Mouse (Mus musculus) MEL (cell line): ENCODE measurements around the gene Trip12. TPM values are rescaled to one million over a fixed set of nuclear protein-coding genes. Genes with fewer than 3 reads are reported as not detected.
A peak's percentile ranks its signal among the peaks of the same experiment; 100 is the strongest.

Experiments
- DNase-seq: peaks from one replicate; pipeline ENCODE4 v3.0.0; 2011; ENCODE audit warnings: low read depth, low spot score
- H3K27ac ChIP-seq: 2 replicates; pipeline ENCODE4 v1.5.1; 2012; ENCODE audit warnings: low read depth, mild to moderate bottlenecking, control low read depth, low read length, moderate library complexity; ENCODE audit not compliant: control insufficient read depth
- H3K27me3 ChIP-seq, 2 experiments: fragments of 150-350 bp in 1 of 2; sonication (generic) in 1 of 2; 2 replicates each; pipeline ENCODE4 v1.6.1; 2012; ENCODE audit warnings: low read length in 2 of 2, mild to moderate bottlenecking in 2 of 2, improper control_type of control experiment in 1 of 2, moderate library complexity in 1 of 2; ENCODE audit not compliant: insufficient read depth in 2 of 2, control insufficient read depth in 1 of 2
- H3K36me3 ChIP-seq, 2 experiments: 2 replicates each; pipeline ENCODE4 v1.6.1; 2012 to 2014; ENCODE audit warnings: low read length in 2 of 2, improper control_type of control experiment in 1 of 2, inconsistent platforms in 1 of 2, mild to moderate bottlenecking in 1 of 2; ENCODE audit not compliant: insufficient read depth in 2 of 2, control insufficient read depth in 1 of 2
- H3K4me1 ChIP-seq, 2 experiments: fragments of 150-350 bp in 1 of 2; sonication (generic) in 1 of 2; 2 replicates each; pipeline ENCODE4 v1.6.1; 2012; ENCODE audit warnings: low read length in 2 of 2, improper control_type of control experiment in 1 of 2, mild to moderate bottlenecking in 1 of 2; ENCODE audit not compliant: insufficient read depth in 2 of 2, control insufficient read depth in 1 of 2
- H3K4me3 ChIP-seq, 2 experiments: fragments of 150-350 bp in 1 of 2; sonication (generic) in 1 of 2; 2 replicates each; pipeline ENCODE4 v1.5.1; 2012; ENCODE audit warnings: low read depth in 2 of 2, low read length in 2 of 2, mild to moderate bottlenecking in 2 of 2, moderate library complexity in 2 of 2, control low read depth in 1 of 2, improper control_type of control experiment in 1 of 2; ENCODE audit not compliant: control insufficient read depth in 1 of 2, insufficient read depth in 1 of 2
- H3K79me2 ChIP-seq: 2 replicates; pipeline ENCODE4 v1.6.1; 2012; ENCODE audit warnings: mild to moderate bottlenecking, low read length, moderate library complexity; ENCODE audit not compliant: control insufficient read depth, poor library complexity, insufficient read depth
- H3K9ac ChIP-seq: 2 replicates; pipeline ENCODE4 v1.6.1; 2012; ENCODE audit warnings: low read depth, mild to moderate bottlenecking, control low read depth, low read length, moderate library complexity; ENCODE audit not compliant: control insufficient read depth, poor library complexity, severe bottlenecking
- H3K9me3 ChIP-seq: fragments of 150-350 bp; sonication (generic); replicated peaks from 2 replicates; pipeline ENCODE4 v1.6.1; 2012; ENCODE audit warnings: mild to moderate bottlenecking, low read length, improper control_type of control experiment, moderate library complexity; ENCODE audit not compliant: insufficient read depth
- BHLHE40 ChIP-seq: IDR thresholded peaks from 2 replicates; pipeline ENCODE4 v1.6.1; 2012; ENCODE audit warnings: low read depth, mild to moderate bottlenecking, inconsistent platforms, low read length, improper control_type of control experiment, borderline replicate concordance
- CHD1 ChIP-seq: IDR thresholded peaks from 2 replicates; pipeline ENCODE4 v1.6.1; 2012; ENCODE audit warnings: low read depth, mild to moderate bottlenecking, inconsistent platforms, low read length, improper control_type of control experiment
- ELF1 ChIP-seq: IDR thresholded peaks from 2 replicates; pipeline ENCODE4 v1.6.1; 2014; ENCODE audit warnings: low read depth, mild to moderate bottlenecking, inconsistent platforms, low read length, improper control_type of control experiment, moderate library complexity
- EP300 ChIP-seq, 2 experiments: IDR thresholded peaks; 2 replicates each; pipeline ENCODE4 v1.6.1; 2011; ENCODE audit warnings: improper control_type of control experiment in 2 of 2, low read length in 2 of 2, low read depth in 1 of 2, mild to moderate bottlenecking in 1 of 2
- ETS1 ChIP-seq: IDR thresholded peaks from 2 replicates; pipeline ENCODE4 v1.6.1; 2012; ENCODE audit warnings: low read depth, mild to moderate bottlenecking, inconsistent platforms, low read length, improper control_type of control experiment, moderate library complexity
- GATA1 ChIP-seq: IDR thresholded peaks from 2 replicates; pipeline ENCODE4 v1.6.1; 2011; ENCODE audit warnings: low read depth, low read length, improper control_type of control experiment
- HCFC1 ChIP-seq: IDR thresholded peaks from 2 replicates; pipeline ENCODE4 v1.6.1; 2012; ENCODE audit warnings: low read depth, mild to moderate bottlenecking, inconsistent platforms, low read length, improper control_type of control experiment, moderate library complexity
- KAT2A ChIP-seq: conservative IDR thresholded peaks from 2 replicates; pipeline ENCODE4 v1.6.1; 2012; ENCODE audit warnings: low read depth, low read length, improper control_type of control experiment, inconsistent platforms
- MAFK ChIP-seq: IDR thresholded peaks from 2 replicates; pipeline ENCODE4 v1.6.1; 2011; ENCODE audit warnings: low read depth, mild to moderate bottlenecking, low read length, improper control_type of control experiment, borderline replicate concordance
- MAX ChIP-seq: IDR thresholded peaks from 2 replicates; pipeline ENCODE4 v1.6.1; 2011; ENCODE audit warnings: low read length, improper control_type of control experiment
- MAZ ChIP-seq: IDR thresholded peaks from 2 replicates; pipeline ENCODE4 v1.6.1; 2012; ENCODE audit warnings: low read depth, mild to moderate bottlenecking, inconsistent platforms, low read length, improper control_type of control experiment
- MEF2A ChIP-seq: IDR thresholded peaks from 2 replicates; pipeline ENCODE4 v1.6.1; 2014; ENCODE audit warnings: low read depth, mild to moderate bottlenecking, inconsistent platforms, low read length, improper control_type of control experiment; ENCODE audit not compliant: poor library complexity, insufficient replicate concordance, severe bottlenecking; ENCODE audit errors: extremely low read depth
- MXI1 ChIP-seq: IDR thresholded peaks from 2 replicates; pipeline ENCODE4 v1.6.1; 2011; ENCODE audit warnings: mild to moderate bottlenecking, low read depth, low read length, improper control_type of control experiment
- MYC ChIP-seq: IDR thresholded peaks from 2 replicates; pipeline ENCODE4 v1.6.1; 2011; ENCODE audit warnings: low read depth, mild to moderate bottlenecking, low read length, improper control_type of control experiment, moderate library complexity
- NELFE ChIP-seq: IDR thresholded peaks from 2 replicates; pipeline ENCODE4 v1.6.1; 2011; ENCODE audit warnings: low read depth, low read length, improper control_type of control experiment
- POLR2AphosphoS2 ChIP-seq: IDR thresholded peaks from 2 replicates; pipeline ENCODE4 v1.6.1; 2011; ENCODE audit warnings: low read length, improper control_type of control experiment
- TAL1 ChIP-seq: IDR thresholded peaks from 2 replicates; pipeline ENCODE4 v1.6.1; 2012; ENCODE audit warnings: mild to moderate bottlenecking, inconsistent platforms, low read length, moderate library complexity, mixed read lengths
- TBP ChIP-seq: IDR thresholded peaks from 2 replicates; pipeline ENCODE4 v1.8.0; 2011; ENCODE audit warnings: low read depth, low read length, improper control_type of control experiment
- TCF12 ChIP-seq: IDR thresholded peaks from 2 replicates; pipeline ENCODE4 v1.6.1; 2014; ENCODE audit warnings: low read depth, mild to moderate bottlenecking, inconsistent platforms, low read length, improper control_type of control experiment, moderate library complexity
- USF1 ChIP-seq: IDR thresholded peaks from 2 replicates; pipeline ENCODE4 v1.6.1; 2014; ENCODE audit warnings: low read depth, mild to moderate bottlenecking, inconsistent platforms, low read length, improper control_type of control experiment, moderate library complexity
- USF2 ChIP-seq, 2 experiments: IDR thresholded peaks; 2 replicates each; pipeline ENCODE4 v1.6.1; 2011 to 2012; ENCODE audit warnings: improper control_type of control experiment in 2 of 2, low read length in 2 of 2, borderline replicate concordance in 1 of 2, inconsistent platforms in 1 of 2, low read depth in 1 of 2, mild to moderate bottlenecking in 1 of 2; ENCODE audit not compliant: insufficient read depth in 1 of 2
- ZC3H11A ChIP-seq: IDR thresholded peaks from 2 replicates; pipeline ENCODE4 v1.6.1; 2012; ENCODE audit warnings: low read depth, mild to moderate bottlenecking, inconsistent platforms, low read length, improper control_type of control experiment
- ZKSCAN1 ChIP-seq: IDR thresholded peaks from 2 replicates; pipeline ENCODE4 v1.6.1; 2012; ENCODE audit warnings: low read depth, mild to moderate bottlenecking, inconsistent platforms, low read length, improper control_type of control experiment, moderate library complexity
- ZMIZ1 ChIP-seq: IDR thresholded peaks from 2 replicates; pipeline ENCODE4 v1.6.1; 2012; ENCODE audit warnings: low read depth, mild to moderate bottlenecking, inconsistent platforms, low read length, improper control_type of control experiment, moderate library complexity
- ZNF384 ChIP-seq: IDR thresholded peaks from 2 replicates; pipeline ENCODE4 v1.6.1; 2012; ENCODE audit warnings: low read depth, mild to moderate bottlenecking, inconsistent platforms, low read length, improper control_type of control experiment
- polyA plus RNA-seq, 2 experiments: library from polyadenylated mRNA; stranded (reverse) in 1 of 2; unstranded in 1 of 2; fragments of >175 nt in 1 of 2; fragments of >200 nt in 1 of 2; gene quantifications; 2 replicates each; pipeline versions ENCODE4 v1.2.1 to v1.2.4; 2012; ENCODE audit warnings: low replicate concordance in 2 of 2, low read depth in 1 of 2; ENCODE audit not compliant: insufficient read length in 2 of 2, insufficient read depth in 1 of 2, missing spikeins in 1 of 2
- total RNA-seq: library from RNA; depleted of rRNA; stranded (reverse); fragments of 300-350 nt; gene quantifications from 2 replicates; pipeline ENCODE4 v1.2.3, GENCODE M21; 2012

Gene Trip12
- total and polyA plus RNA-seq, 3 experiments: 94.3 to 134 (median 133) TPM

GRCm38 (mm10) chr1:84854966-84855365 lies 14.7 kb upstream of the Trip12 start:
- no peaks in the 10 kb centered on the region for H3K27me3 ChIP-seq
- H3K9ac ChIP-seq: no peak overlapping the region
- H3K4me1 ChIP-seq: peaks cover 2 to 13% of the 10 kb centered on the region in 2 experiments
- H3K36me3 ChIP-seq: peaks cover 0 to 24% of the 10 kb centered on the region in 2 experiments; a peak in 2 of 4 replicates
- H3K79me2 ChIP-seq: no peaks in the 10 kb centered on the region
- no peak overlapping the region for H3K27ac ChIP-seq
- DNase-seq: no peak
- no peak overlapping the region for H3K4me3 ChIP-seq
- H3K9me3 ChIP-seq: no peaks in the 10 kb centered on the region
- TF ChIP-seq ZMIZ1: no peak
- TF ChIP-seq MAFK: no peak
- TF ChIP-seq USF1: no peak
- TF ChIP-seq MXI1: no peak
- TF ChIP-seq ZNF384: no peak
- TF ChIP-seq ZC3H11A: no peak
- no peak for TF ChIP-seq POLR2AphosphoS2
- TF ChIP-seq HCFC1: no peak
- no peak for TF ChIP-seq KAT2A

GRCm38 (mm10) chr1:84853721-84854120 lies 13.4 kb upstream of the Trip12 start:
- no peak overlapping the region for H3K9ac ChIP-seq
- peaks cover 2 to 13% of the 10 kb centered on the region in 2 experiments for H3K4me1 ChIP-seq
- H3K27me3 ChIP-seq: no peaks in the 10 kb centered on the region
- TF ChIP-seq MYC: no peak
- 0 out of 2 replicates have a peak, but pooled peaks have one; percentile 40 for TF ChIP-seq TBP
- no peaks in the 10 kb centered on the region for H3K79me2 ChIP-seq
- H3K4me3 ChIP-seq: no peak overlapping the region
- DNase-seq: no peak
- H3K27ac ChIP-seq: no peak overlapping the region
- no peaks in the 10 kb centered on the region for H3K9me3 ChIP-seq
- H3K36me3 ChIP-seq: peaks cover 0 to 24% of the 10 kb centered on the region in 2 experiments; a peak in 2 of 4 replicates

GRCm38 (mm10) chr1:84851512-84852235 lies 11.4 kb upstream of the Trip12 start:
- peak; percentile 41 for DNase-seq
- Histone ChIP-seq H3K9ac (no peak overlapping the region), H3K4me1 (peaks cover 2 to 13% of the 10 kb centered on the region in 2 experiments), H3K9me3 (no peaks in the 10 kb centered on the region), H3K27me3 (no peaks in the 10 kb centered on the region), H3K36me3 (peaks cover 0 to 24% of the 10 kb centered on the region in 2 experiments; a peak in 2 of 4 replicates), H3K4me3 (no peak overlapping the region), H3K27ac (no peak overlapping the region), H3K79me2 (no peaks in the 10 kb centered on the region)
- TF ChIP-seq EP300 (IDR thresholded peaks at IDR 0.05; ENCODE audit: low read depth in 1 of 2, low read length in 2 of 2) (peak in 1 of 2 experiments; percentile 54; a peak in 2 of 4 replicates), MYC (no peak), GATA1 (peak; percentile 66), NELFE (no peak), TBP (no peak), USF2 (IDR thresholded peaks at IDR 0.05; ENCODE audit: borderline replicate concordance in 1 of 2, insufficient read depth in 1 of 2, low read depth in 1 of 2, low read length in 2 of 2) (no peak), TCF12 (peak; percentile 44; the same call in 1 of the 2 replicates), ZNF384 (no peak), TAL1 (no peak), ELF1 (no peak), MAZ (no peak), MEF2A (no peak), USF1 (no peak), MAX (no peak), ETS1 (no peak), BHLHE40 (no peak), ZKSCAN1 (no peak), CHD1 (no peak)
